Mouse (Mus musculus) c-Kit-positive CD71-negative TER-119-negative erythroid progenitor cells, embryonic 14.5 days (primary cell): ENCODE measurements around the gene Ttll7.

ENCODE experiments used
- DNase-seq: peaks from one replicate; pipeline ENCODE4 v3.0.0-alpha.2; 2013; ENCODE audit warnings: low read depth

The Ttll7 gene

DNA sequence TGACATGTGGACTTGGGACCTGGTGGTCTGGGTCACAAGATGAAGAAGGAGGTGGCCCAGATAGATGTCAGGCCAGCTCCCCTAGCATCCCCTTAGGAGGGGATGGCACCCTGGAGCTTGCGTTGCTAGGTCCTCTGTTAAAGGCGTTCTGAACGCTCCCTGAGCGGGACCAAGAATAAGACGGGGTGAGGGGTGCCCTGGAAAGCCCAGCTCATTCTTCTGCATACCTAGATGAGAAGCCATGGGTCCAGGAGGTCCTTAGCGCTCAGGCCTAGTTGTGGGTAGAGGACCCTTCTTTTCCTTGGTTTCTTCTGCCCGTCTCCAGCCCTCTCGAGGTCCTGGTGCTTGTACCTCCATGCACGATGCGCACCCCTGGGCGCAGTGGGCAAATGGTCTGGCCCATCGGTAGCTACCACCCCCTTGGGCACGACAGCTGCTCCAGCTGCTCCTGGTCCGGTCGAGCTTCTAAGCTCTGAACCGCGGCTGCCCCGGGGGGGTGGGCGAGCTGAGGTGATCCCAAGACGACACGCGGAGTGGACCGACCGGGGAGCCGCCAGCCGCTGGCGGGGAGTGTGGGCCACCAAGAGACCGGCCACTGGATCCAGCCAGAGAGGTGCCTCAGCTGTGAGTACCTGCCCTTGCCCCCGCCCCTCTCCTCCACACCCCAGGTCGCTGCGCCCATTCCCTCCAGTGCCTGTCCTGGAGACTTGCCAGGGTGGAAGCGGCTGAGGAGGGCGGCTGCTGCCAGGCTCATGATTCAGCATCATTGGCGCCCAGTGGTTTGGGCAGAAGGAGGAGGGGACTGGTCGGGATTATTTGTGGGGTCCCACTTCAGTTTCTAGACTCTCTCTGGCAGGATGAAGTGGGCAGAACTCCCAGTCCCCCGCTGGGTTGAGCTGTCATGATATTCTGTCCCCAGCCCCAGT lies at the start of gene Ttll7:
Gene Ttll7, plus strand, starts transcription at position 402 of the 926 bp plus-strand sequence.
- DNase-seq = peak; percentile 30

DNA sequence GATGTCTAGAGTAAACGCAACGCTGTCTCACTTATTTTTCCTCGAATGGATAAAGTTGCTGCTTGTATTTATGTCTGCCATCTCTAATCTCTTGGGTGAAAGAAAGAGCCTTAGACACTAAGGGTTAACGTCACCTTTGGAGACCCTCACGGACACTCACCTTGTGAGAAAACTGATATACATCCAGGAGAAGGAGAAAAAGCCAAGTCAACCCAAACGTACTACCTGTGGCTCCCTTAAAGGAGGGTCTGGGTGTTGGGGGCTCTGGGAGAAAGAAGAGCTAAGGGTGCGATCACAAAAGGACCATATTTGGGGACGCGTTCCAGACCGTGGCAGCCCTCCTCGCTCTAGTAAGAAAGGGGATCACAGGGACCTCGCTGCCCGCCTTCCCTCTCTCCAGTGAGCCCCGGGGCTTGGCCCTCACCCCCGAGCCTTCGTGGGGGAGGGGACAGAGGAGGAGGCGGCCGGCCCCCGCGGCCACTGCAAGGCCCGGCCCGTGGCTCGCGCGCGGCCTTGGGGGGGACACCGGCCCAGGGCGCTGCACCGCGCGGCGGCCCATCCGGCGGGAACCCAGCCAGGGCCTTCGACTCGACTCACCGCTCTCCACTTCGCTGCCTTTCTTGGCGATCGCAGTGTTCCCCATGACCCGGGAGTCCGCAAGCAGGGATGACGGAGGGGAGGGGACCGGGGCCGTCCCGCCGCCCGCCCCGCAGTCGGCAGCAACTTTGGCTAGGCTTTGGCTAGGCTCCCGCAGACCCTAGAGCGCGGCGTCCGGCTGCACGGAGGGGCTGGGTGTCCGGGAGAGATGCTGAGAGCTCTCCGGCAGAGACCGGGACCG lies 39.9 kb upstream of the Ttll7 start:
- DNase-seq = no peak

- DNase-seq = peak; percentile 67
Observed at GRCm38 (mm10) chr3:146812901-146813393, 39.2 kb upstream of the Ttll7 start, which contains the start of gene Prkacb. Prkacb (minus strand) TSS chr3:146812990.

DNA sequence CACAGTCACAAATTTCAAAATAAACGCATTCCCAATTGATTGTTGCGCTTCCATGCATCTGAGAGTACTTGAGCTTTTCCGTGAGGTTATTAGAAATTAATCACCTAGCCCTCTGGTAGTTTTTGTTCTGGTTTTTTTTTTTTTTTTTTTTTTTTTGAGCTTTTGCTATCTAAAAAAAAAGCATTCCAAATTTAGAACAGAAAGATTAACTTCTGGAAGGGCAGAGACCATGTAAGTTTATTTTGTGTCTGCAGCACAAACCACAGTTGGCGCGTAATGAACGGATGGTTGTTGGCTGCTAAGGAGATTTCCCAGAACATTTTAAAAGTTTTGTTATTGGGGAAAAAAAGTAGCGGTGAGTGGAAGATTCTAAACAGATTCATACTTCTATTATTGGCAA lies 38.5 kb upstream of the Ttll7 start:
- no peak for DNase-seq

DNA sequence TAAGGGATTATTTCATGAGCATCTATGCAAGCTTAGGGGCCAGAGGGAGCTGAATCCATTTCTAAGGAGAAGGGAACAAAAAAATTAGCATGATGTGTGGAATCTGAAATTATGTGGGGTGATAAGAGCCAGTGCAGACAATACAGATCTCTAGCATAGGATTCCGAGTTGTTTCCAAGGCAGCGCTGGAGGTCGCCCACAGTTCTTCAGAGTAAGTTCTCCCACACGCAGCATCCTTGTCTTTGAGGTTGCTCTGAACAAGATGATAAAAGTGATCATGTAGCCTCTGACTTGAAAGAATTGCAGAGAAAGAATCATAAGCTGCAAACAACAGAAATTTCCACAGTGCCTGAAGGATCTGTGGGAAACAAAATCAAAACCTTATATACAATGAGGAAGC lies 31.4 kb upstream of the Ttll7 start:
- no peak for DNase-seq

GRCm38 (mm10) chr3:146842766-146843165 lies 9.4 kb upstream of the Ttll7 start:
- no peak for DNase-seq

- DNase-seq = no peak
Observed at GRCm38 (mm10) chr3:146843470-146843869, 8.7 kb upstream of the Ttll7 start.

GRCm38 (mm10) chr3:146846237-146846636 lies 5.9 kb upstream of the Ttll7 start:
- no peak for DNase-seq

GRCm38 (mm10) chr3:146848112-146848511 lies 4.1 kb upstream of the Ttll7 start:
- DNase-seq = no peak

DNA sequence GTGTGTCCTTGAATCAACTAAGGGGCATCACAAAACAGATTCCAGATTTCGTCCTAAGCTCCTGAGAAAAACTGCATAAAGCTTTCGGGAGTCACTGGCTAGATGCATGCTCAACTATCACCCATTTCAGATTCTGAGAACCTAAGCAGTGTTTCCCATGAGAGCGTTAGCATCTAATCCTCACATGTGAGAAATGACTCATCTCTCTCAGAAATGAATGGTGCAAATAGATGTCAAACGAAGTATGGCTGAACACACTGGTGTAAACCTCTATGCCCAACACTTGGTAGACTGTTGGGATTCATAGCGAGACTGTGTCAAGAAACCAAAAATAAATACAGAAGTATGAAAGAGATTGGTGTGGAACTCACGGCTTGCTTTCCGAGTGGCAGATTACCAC lies 2.8 kb upstream of the Ttll7 start:
- DNase-seq = no peak

- no peak for DNase-seq
Observed at GRCm38 (mm10) chr3:146854473-146855087, 2.4 kb downstream of the Ttll7 start.

DNA sequence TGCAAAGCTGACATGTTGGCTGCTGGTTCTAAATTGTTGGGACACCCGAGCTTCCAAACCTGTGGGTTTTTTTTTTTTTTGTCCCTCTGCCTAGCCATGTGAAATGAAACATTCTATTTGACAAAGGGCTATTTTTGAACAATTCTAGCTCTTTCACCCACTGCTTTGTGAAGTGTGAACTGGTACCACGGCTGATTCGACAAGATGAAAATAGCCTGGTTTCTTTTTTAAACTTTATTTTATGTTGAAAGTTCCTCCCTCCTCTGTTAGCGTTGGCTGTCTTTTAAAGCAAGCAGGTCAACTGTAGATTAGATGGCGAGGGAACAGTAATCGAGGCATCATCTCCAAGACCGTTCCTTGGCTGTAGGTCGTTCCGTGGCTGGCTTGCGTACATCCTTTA lies 5.2 kb downstream of the Ttll7 start:
- DNase-seq = no peak

GRCm38 (mm10) chr3:146860308-146860707 lies 8.1 kb downstream of the Ttll7 start:
- no peak for DNase-seq

DNA sequence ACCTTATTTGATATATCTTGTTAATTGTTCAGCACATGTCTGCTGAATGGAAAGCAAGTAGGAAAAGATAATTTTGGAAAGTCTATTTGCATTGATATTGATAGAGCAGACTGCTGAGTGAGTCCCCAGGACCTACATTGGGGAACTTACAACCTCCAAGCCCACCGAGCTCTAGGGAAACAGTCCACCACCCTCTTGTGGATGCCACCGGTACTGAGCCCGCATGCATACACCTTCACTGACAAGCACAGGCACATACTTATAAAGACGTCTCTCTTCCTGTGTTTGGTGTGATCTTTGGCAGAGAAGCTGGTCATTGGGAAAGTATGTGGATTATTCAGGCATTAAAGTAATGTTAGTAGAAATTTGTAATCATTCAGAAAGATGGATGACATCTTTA lies 14.4 kb downstream of the Ttll7 start:
- peak; percentile 25 for DNase-seq

DNA sequence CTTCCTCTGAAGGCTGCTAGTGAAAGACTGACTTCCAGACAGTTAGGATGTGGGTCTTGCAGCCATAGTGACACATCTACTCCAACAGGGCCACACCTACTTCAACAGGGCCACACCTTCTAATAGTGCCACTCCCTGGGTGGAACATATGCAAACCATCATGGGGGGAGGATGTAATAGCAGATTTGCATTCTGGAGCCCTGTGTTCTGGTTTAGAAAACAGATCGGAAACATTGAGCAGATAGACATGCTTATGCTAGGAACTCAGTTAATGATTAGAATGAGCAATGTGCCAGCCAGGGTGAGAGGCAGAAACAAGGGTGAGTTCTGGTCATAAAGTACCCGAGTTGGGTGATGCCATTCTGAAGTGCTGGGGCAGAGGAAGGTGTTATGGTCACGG lies 19.8 kb downstream of the Ttll7 start:
- DNase-seq = no peak

DNA sequence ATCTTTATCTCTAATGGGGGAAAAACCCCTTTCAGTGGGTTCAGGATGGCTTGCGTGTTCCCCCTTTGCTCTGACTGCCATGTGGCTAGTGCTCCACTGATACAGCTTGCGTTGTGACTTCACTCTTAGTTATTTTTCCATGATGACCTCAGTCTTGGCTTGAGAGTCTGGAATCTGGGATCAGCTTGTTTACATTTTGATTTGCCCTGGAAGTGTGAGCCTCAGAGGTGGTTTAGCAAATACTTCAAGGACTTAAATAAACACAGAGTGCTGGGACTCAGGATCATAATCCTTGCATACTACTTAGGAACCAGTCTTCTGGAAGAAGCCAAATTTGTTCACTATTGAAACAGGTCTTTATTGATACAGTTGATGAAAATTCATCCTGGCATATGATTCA lies 23.8 kb downstream of the Ttll7 start:
- DNase-seq = no peak

DNA sequence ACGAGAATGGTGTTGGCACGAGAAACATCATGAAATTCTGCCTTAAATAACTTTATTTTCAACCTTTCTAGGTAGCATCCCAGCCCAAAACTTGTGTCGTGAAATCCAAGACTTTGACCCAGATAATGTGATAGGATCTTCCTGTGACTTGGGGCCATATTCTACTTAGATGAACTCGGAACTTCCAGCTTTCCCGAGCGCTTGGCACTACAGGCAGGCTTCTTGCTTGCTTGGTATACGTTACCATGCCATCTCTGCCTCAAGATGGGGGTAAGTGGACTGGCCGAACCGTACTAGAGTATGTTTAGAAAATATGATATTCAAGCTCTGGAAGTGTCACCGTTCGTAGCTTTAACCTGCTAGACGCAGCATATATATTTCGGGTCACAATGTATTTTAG lies 41.8 kb downstream of the Ttll7 start:
- no peak for DNase-seq

DNA sequence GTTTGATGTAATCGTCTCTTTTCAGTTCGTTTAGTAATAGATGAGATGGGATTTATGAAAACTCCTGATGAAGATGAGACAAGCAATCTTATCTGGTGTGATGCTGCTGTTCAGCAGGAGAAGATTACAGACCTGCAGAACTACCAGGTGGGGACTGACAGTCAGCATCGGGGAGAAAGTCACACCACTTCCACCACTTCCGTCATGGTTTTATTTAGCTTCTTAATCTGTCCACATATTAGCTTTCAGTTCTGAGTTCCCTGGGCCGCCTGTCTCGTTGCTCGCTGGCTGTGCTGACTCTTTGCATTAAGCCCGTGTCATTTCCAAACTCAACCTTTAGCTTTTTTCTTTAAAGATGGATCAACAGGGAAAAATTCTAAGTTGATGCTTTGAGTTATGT lies 44.4 kb downstream of the Ttll7 start:
- DNase-seq = no peak

- DNase-seq = no peak
Observed at GRCm38 (mm10) chr3:146900094-146900493, 47.9 kb downstream of the Ttll7 start.

DNA sequence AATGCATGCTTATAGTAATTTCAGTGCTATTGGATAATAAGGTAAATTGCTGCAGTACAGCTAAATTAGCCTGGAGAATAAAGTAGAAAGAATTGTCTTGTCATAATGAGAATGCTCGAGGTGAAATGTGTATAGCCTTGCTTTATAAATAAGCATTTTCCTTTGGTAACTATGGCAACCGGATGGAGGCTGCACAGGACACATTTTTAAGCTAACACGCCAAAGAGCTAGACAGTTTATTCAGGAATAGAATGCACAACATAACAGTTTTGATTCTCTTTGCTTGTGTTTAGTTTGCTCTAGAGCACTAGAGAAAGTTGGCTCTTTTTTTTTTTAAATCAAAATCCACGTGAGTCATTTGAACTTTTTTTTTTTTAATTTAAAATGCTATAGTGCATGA lies 49.6 kb downstream of the Ttll7 start:
- DNase-seq = no peak

DNA sequence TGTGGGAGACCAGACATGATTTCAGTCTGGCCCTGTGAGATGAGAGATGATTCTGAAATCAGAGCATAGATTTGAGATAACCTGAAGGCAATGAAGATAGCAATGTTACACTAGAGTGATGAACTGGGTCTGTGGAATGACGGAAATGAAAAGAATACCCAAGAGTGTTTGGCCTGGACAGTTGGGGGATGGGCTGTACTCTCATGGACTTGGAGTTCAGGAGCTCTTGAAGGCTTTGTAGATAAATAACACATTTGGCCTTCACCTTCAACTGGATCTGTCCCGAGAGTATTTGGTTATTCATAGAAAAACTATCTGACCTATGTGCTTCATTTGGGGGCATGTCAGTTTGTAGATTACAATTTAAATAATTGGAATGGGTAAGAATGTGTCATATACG lies 53.4 kb downstream of the Ttll7 start:
- DNase-seq = no peak

- no peak for DNase-seq
Observed at GRCm38 (mm10) chr3:146908922-146909321, 56.8 kb downstream of the Ttll7 start.
